Mouse (Mus musculus) activated CD4-positive, CD25-positive, alpha-beta regulatory T cell, adult 4 months (primary cell): ENCODE data around the gene Clock. TPM values are rescaled to one million over a fixed set of nuclear protein-coding genes. Genes with fewer than 3 reads are reported as not detected.

Experiments
- ATAC-seq: one replicate; pipeline ENCODE4 v1.8.0; 2017
- polyA plus RNA-seq, 2 experiments: library from polyadenylated mRNA; unstranded; fragments of 100-300 nt; shearing (Covaris generic); gene quantifications; one replicate each; pipeline ENCODE4 v1.2.1; 2017

The Clock gene
- polyA plus RNA-seq: 10 to 100 TPM; 14.0 to 16.6 TPM

- peak; percentile 66 for ATAC-seq
These were observed at the start of gene Clock for GRCm38 (mm10) chr5:76304452-76305341. Clock (minus strand) TSS chr5:76304792.

- ATAC-seq: no peak
These were observed 47.5 kb upstream of the Clock start for GRCm38 (mm10) chr5:76351953-76352611.

GRCm38 (mm10) chr5:76351537-76351936 is 46.9 kb upstream of the Clock start:
- ATAC-seq: no peak

- no peak for ATAC-seq
These were observed 41.5 kb upstream of the Clock start for GRCm38 (mm10) chr5:76346137-76346536.

GRCm38 (mm10) chr5:76340931-76341330 is 36.3 kb upstream of the Clock start:
- ATAC-seq: no peak

GRCm38 (mm10) chr5:76337100-76337499 is 32.5 kb upstream of the Clock start:
- ATAC-seq: no peak

GRCm38 (mm10) chr5:76333833-76334232 is 29.2 kb upstream of the Clock start:
- no peak for ATAC-seq

- ATAC-seq: no peak
These were observed 26.4 kb upstream of the Clock start, which contains the start of gene Pdcl2 for GRCm38 (mm10) chr5:76330953-76331352. Pdcl2 (minus strand) TSS chr5:76331156.

- ATAC-seq: no peak
These were observed 22.7 kb upstream of the Clock start for GRCm38 (mm10) chr5:76327296-76327695.

- no peak for ATAC-seq
These were observed 20.5 kb upstream of the Clock start for GRCm38 (mm10) chr5:76325113-76325512.

GRCm38 (mm10) chr5:76321249-76322196 is 16.9 kb upstream of the Clock start:
- ATAC-seq: no peak

- ATAC-seq: no peak
These were observed 3.6 kb upstream of the Clock start for GRCm38 (mm10) chr5:76308206-76308605.

GRCm38 (mm10) chr5:76306261-76306660 is 1.7 kb upstream of the Clock start:
- no peak for ATAC-seq

GRCm38 (mm10) chr5:76305616-76306015 is 1.0 kb upstream of the Clock start:
- no peak for ATAC-seq

GRCm38 (mm10) chr5:76303745-76304451 is 694 bp downstream of the Clock start:
- ATAC-seq: peak; percentile 67

GRCm38 (mm10) chr5:76303379-76303744 is 1.2 kb downstream of the Clock start:
- ATAC-seq: no peak

- no peak for ATAC-seq
These were observed 2.6 kb downstream of the Clock start for GRCm38 (mm10) chr5:76302009-76302408.

- ATAC-seq: no peak
These were observed 15.3 kb downstream of the Clock start for GRCm38 (mm10) chr5:76289234-76289691.

GRCm38 (mm10) chr5:76288256-76288655 is 16.3 kb downstream of the Clock start:
- no peak for ATAC-seq

GRCm38 (mm10) chr5:76287062-76287461 is 17.5 kb downstream of the Clock start:
- no peak for ATAC-seq

GRCm38 (mm10) chr5:76285699-76286098 is 18.9 kb downstream of the Clock start:
- no peak for ATAC-seq

- no peak for ATAC-seq
These were observed 20.7 kb downstream of the Clock start for GRCm38 (mm10) chr5:76283890-76284289.
